Mouse (Mus musculus) telencephalon, adult 2 months (tissue): ENCODE measurements at regions not wholly inside any gene's neighbourhood (a gene's known extent, or its start where the extent isn't known, plus 50 kb on each side); places are given as distances from the start of the nearest gene placed in this dataset.

Experiments
- DNase-seq: peaks from one replicate; pipeline ENCODE4 v3.0.0-alpha.2; 2011; ENCODE audit warnings: low read depth, low spot score

DNA sequence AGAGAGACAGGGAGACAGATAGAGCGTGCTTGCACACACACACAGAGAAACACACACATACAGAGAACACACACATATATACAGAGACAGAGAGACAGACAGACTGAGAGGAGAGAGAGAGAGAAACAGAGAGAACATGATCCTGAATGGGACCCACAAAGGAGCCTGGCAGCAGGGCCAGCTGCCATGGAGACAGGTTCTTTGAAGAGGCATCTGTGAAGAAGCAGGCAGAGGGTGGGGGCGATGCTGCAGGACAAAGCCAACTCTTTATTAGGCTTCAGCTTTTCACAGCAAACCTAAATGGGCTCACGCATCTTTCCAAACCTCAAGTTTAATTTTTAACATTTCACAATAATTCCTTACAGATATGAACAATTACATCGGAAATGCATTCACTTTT lies 90.0 kb upstream of the Dlx2 start:
- DNase-seq: no peak

GRCm38 (mm10) chr2:71640251-71640650 lies 93.7 kb upstream of the Dlx2 start:
- DNase-seq: no peak

GRCm38 (mm10) chr2:71644038-71644470 lies 97.5 kb upstream of the Dlx2 start:
- DNase-seq: no peak

GRCm38 (mm10) chr2:71647914-71648497 lies 97.4 kb upstream of the Itga6 start:
- no peak for DNase-seq

GRCm38 (mm10) chr2:71651662-71652061 lies 93.8 kb upstream of the Itga6 start:
- no peak for DNase-seq

GRCm38 (mm10) chr2:71652261-71652801 lies 93.1 kb upstream of the Itga6 start:
- DNase-seq: no peak

GRCm38 (mm10) chr2:71654817-71655503 lies 90.5 kb upstream of the Itga6 start:
- DNase-seq: no peak

- no peak for DNase-seq
Observed at GRCm38 (mm10) chr2:71655504-71656390, 89.7 kb upstream of the Itga6 start.

DNA sequence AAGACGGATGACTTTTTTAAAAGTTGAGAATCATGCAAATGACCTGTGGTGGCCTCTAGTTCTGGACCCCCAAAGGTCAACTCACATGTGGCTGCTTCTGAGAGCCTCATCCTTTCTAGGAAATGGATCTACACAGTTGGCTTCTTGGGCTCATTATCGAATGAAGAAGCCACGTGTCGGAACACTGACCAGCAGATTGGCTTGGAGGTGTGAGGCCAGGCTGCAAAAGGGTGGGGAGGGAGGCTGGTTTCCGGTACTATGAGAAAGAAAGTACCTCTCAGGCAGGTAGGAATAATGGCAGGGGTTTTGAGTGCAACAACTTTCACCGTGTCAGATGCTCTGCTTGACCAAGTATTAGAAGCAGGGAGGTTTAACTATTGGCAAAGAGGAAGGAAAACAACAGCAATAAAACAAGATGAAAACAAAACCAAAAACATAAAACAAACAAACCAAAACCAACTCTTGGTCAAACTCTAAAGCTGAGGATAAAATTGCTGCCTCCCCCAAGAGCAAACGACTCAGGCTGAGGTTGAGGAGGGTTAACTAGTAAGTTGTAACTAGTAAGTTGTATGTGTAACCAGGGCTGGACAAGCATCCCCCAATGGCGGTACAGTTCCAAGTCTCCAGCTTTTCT lies 88.7 kb upstream of the Itga6 start:
- no peak for DNase-seq

GRCm38 (mm10) chr2:71661438-71661837 lies 84.0 kb upstream of the Itga6 start:
- DNase-seq: no peak

GRCm38 (mm10) chr2:71661986-71662385 lies 83.4 kb upstream of the Itga6 start:
- no peak for DNase-seq

DNA sequence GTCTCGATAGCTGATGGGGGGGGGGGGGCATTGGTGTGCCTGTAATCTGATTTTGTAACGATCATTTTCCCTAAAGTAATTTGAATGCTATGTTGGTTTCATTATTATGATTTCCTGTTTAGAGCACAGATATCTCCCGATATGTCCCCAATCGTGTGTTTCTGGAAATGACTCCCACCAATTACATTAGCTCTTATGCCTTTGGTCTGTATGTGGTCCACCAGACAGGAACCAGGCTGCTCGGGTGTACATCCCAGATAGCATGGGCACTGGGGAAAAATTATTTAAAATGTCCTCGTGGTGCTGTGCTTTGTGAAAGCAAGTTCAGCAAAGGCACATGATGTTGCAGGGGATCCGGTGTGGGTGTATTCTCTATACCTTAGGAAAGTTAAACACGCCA lies 82.0 kb upstream of the Itga6 start:
- DNase-seq: no peak

- DNase-seq: no peak
Observed at GRCm38 (mm10) chr2:71666927-71667326, 78.5 kb upstream of the Itga6 start.

- DNase-seq: peak; percentile 90
Observed at GRCm38 (mm10) chr2:71667746-71668145, 77.7 kb upstream of the Itga6 start.

DNA sequence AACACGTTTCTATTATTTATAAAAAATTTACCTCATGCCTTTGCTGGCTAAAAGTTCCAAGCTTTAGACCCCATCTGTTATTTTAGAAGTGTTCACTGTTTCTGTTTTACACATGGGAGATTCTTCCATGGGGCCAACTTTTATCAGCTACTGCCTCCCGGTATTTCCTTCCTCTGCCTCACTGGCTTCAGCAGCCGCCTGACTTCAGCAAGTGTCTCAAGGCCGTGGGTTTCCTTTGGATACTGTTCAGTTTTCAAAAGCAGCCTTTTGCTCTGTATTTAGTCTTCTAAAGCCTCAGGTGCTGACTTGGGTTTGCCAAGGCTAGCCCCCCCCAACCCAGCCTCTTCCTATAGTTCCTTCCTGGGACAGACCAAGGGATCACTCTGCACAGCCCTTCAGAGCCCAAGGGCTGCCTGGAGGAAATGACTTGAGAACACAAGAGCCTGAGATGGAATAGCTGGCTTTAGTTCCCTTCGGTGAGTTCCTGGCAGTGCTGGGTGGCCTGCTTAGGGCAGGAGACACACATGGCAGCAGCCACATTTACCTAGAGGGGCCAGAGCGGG lies 75.1 kb upstream of the Itga6 start:
- DNase-seq: no peak

- no peak for DNase-seq
Observed at GRCm38 (mm10) chr2:71670882-71671281, 74.5 kb upstream of the Itga6 start.

- DNase-seq: no peak
Observed at GRCm38 (mm10) chr2:71673087-71673920, 72.1 kb upstream of the Itga6 start.

DNA sequence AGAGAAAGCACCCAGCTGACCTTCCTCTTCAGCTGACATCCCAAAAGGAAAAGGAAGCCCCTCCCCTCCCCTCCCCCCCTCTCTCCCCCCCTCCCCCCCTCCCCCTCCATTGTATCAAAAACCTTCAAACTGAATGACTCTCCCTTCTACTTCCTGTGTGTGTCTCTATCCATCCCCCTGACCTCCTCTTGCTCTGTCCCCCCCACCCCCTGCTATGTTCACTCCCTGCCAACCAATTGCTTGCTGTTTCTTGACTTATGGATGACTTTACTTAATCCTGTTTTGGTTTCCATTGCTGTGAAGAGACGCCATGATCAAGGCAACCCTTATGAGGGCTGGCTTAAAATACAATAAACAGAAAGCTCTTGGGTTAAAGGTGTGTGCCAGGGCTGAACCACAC lies 64.7 kb upstream of the Itga6 start:
- no peak for DNase-seq

DNA sequence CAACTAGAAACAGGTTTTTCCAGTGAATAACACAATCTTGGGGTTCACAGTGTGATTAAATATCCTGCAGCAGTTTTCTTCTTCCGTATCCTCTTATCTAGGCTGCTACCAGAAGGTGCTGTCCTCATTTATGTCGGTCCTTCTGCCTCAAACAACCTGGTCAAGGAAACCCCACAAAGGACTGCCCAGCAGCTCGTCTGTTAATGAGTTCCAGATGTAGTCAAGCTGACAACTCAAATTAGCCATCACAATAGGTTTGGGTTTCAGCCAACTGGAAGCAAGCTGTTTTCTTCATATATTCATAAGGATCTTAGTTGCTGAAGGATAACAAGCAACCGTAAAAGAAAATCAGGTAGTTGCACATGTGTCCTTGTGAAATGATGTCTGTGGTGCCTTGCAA lies 64.3 kb upstream of the Itga6 start:
- DNase-seq: no peak

- no peak for DNase-seq
Observed at GRCm38 (mm10) chr2:71683375-71683774, 62.0 kb upstream of the Itga6 start.

GRCm38 (mm10) chr2:71685239-71685638 lies 60.2 kb upstream of the Itga6 start:
- DNase-seq: no peak
